Mouse (Mus musculus): ENCODE results near the gene Pcbp3.

GRCm38 (mm10) chr10:76831915-76832314, 129.8 kb downstream of the Pcbp3 start:
- no peak for TF ChIP-seq CTCF (IDR thresholded peaks at IDR 0.05; ENCODE audit: extremely low read depth, insufficient read length, insufficient replicate concordance, low read depth, low read length)
- TF ChIP-seq POLR2A (IDR thresholded peaks at IDR 0.05; ENCODE audit: low read depth, low read length), result no peak
